8 mouse cellular contexts compared by ENCODE assay signal in genomic region chr11:5862394-5863105, GRCm38 (mm10). TPM values are rescaled to one million over a fixed set of nuclear protein-coding genes. Genes with fewer than 3 reads are reported as not detected.
DNase-seq lines count a peak whose midpoint lies in the region; ATAC-seq and TF ChIP-seq lines count a peak whose summit lies in the region.
"Had no signal": no experiment of that assay in that cellular context is flagged by ENCODE, and none has a peak within 500 bp of the region (broad histone marks: within the 10 kb centered on the region; RNA-seq: fewer than 3 reads in every experiment).

No protein-coding gene starts in this region.

- peak overlapping the region; percentile 97 for H3K4me2 ChIP-seq in myocyte (ENCODE audit: low read depth)

- H3K4me3 ChIP-seq in ES-E14 (ENCODE audit: insufficient read depth in 1 of 2, low read depth in 1 of 2, low read length in 2 of 2, poor library complexity in 1 of 2, severe bottlenecking in 1 of 2) (peak overlapping the region; percentile 63 to 67; a peak in 3 of 4 replicates), myocyte (peak overlapping the region; percentile 52)

- TF ChIP-seq POLR2A in myocyte (IDR thresholded peaks at IDR 0.05; ENCODE audit: insufficient read length, low read depth): no peak

- H3K9ac ChIP-seq in ES-E14 (ENCODE audit: insufficient read depth, low read depth, low read length, poor library complexity, severe bottlenecking): 0 out of 2 replicates have a peak overlapping the region, but pooled peaks have one; percentile 3

- H3K36me3 ChIP-seq in ES-E14 (ENCODE audit: control insufficient read depth, insufficient read depth, low read length, poor library complexity, severe bottlenecking) (no peaks in the 10 kb centered on the region; the same call in 1 of the 2 replicates), myocyte (ENCODE audit: control insufficient read depth, insufficient read depth) (peaks cover 6% of the 10 kb centered on the region)

- intact Hi-C loops in left cerebral cortex, postnatal 4 days (cut with DNase I): no loop called here

- H3K4me1 ChIP-seq in ES-E14 (ENCODE audit: control insufficient read depth in 2 of 2, insufficient read depth in 2 of 2, low read length in 2 of 2, poor library complexity in 1 of 2): no peaks in the 10 kb centered on the region

- H3ac ChIP-seq in myocyte (ENCODE audit: control insufficient read depth, insufficient read length): peak overlapping the region; percentile 16

- no peaks in the 10 kb centered on the region; the same call in 1 of the 2 replicates for H3K9me3 ChIP-seq in ES-E14 (ENCODE audit: control insufficient read depth, insufficient read depth, low read depth, low read length)

- H3K79me2 ChIP-seq in myocyte (ENCODE audit: control insufficient read depth, insufficient read depth): peaks cover 10% of the 10 kb centered on the region

- no peak for DNase-seq in ES-E14 (ENCODE audit: low read depth, low spot score)
- peak; percentile 91 to 96 for DNase-seq in adrenal gland, adult (ENCODE audit: inconsistent age in 2 of 2, low spot score in 1 of 2)
- DNase-seq in gastrocnemius, postnatal 25 days: peak; percentile 51
- peak; percentile 68 to 87 for DNase-seq in kidney, postnatal 36 days
- DNase-seq in left cerebral cortex, postnatal 4 days: no peak

- ATAC-seq in activated CD4-positive, CD25-positive, alpha-beta regulatory T cell, adult 4 months: no peak

- in situ Hi-C loops in ES-E14 (cut with MboI; ENCODE audit: low sequenced_read_pairs in 2 of 2, unreplicated experiment in 2 of 2): no loop called here

- H3K27ac ChIP-seq in ES-E14 (ENCODE audit: insufficient read depth, low read depth, low read length, poor library complexity, severe bottlenecking): no peak overlapping the region

- no peaks in the 10 kb centered on the region for H3K27me3 ChIP-seq in myocyte (ENCODE audit: control insufficient read depth, insufficient read depth, insufficient read length)

TF ChIP-seq in ES-E14, 5 proteins besides CTCF, POLR2A, EP300 and RAD21:
- TF ChIP-seq CHD2 (IDR thresholded peaks at IDR 0.05; ENCODE audit: low read depth, low read length) (no peak), ZC3H11A (IDR thresholded peaks at IDR 0.05; ENCODE audit: borderline replicate concordance, low read depth, low read length) (no peak), HCFC1 (IDR thresholded peaks at IDR 0.05; ENCODE audit: borderline replicate concordance, insufficient read depth, low read length) (no peak), MAFK (IDR thresholded peaks at IDR 0.05; ENCODE audit: insufficient read depth, low read depth, low read length) (no peak), ZNF384 (IDR thresholded peaks at IDR 0.05; ENCODE audit: low read depth, low read length) (no peak)

TF ChIP-seq in myocyte, 11 proteins besides CTCF, POLR2A, EP300 and RAD21:
- TF ChIP-seq CEBPB (IDR thresholded peaks at IDR 0.05; ENCODE audit: insufficient read depth, poor library complexity, severe bottlenecking): peak; percentile 95
- TF ChIP-seq MYOD1 (IDR thresholded peaks at IDR 0.05; ENCODE audit: control insufficient read depth in 1 of 3, insufficient read length in 2 of 3, low read depth in 2 of 3): no peak

RNA-seq across cellular contexts. Expression of gene Aebp1, which starts 0.8 kb away (rescaled TPM):
- 8.5 and 14.5 TPM in 2 replicates for total RNA-seq in ES-E14 (2012; rRNA removed)
- total RNA-seq in gastrocnemius, postnatal 25 days (2021): 10 to 100 TPM; 23.9 to 31.3 TPM
- polyA plus RNA-seq in myocyte (2012; fragmentation: generic; extraction: Trizol): 103 TPM
- 10 to 100 TPM; 20.4 to 24.8 TPM for total RNA-seq in left cerebral cortex, postnatal 4 days (2021)
- under 1 TPM in 1 of 2 experiments, not detected in 1; 0.56 TPM for polyA plus RNA-seq in activated CD4-positive, CD25-positive, alpha-beta regulatory T cell, adult 4 months (2017; shearing (Covaris generic))

RNA-seq across cellular contexts. Expression of gene Pold2, which starts 15.5 kb away (rescaled TPM):
- total RNA-seq in ES-E14 (2012; rRNA removed): 103 and 126 TPM in 2 replicates
- 10 to 100 TPM; 34.8 to 37.6 TPM for total RNA-seq in gastrocnemius, postnatal 25 days (2021)
- 101 TPM for polyA plus RNA-seq in myocyte (2012; fragmentation: generic; extraction: Trizol)
- total RNA-seq in left cerebral cortex, postnatal 4 days (2021): 10 to 100 TPM; 26.6 to 37.5 TPM
- polyA plus RNA-seq in activated CD4-positive, CD25-positive, alpha-beta regulatory T cell, adult 4 months (2017; shearing (Covaris generic)): 10 to 100 TPM; 20.6 to 26.9 TPM

RNA-seq across cellular contexts. Expression of gene Polm, which starts 24.7 kb away (rescaled TPM):
- total RNA-seq in ES-E14 (2012; rRNA removed): 6.7 and 12.2 TPM in 2 replicates
- 1 to 10 TPM; 1.8 to 2.8 TPM for total RNA-seq in gastrocnemius, postnatal 25 days (2021)
- polyA plus RNA-seq in myocyte (2012; fragmentation: generic; extraction: Trizol): 4.3 TPM
- total RNA-seq in left cerebral cortex, postnatal 4 days (2021): 10 to 100 TPM; 16.1 to 16.5 TPM
- 10 to 100 TPM; 20.6 to 22.5 TPM for polyA plus RNA-seq in activated CD4-positive, CD25-positive, alpha-beta regulatory T cell, adult 4 months (2017; shearing (Covaris generic))

RNA-seq across cellular contexts. Expression of gene Myl7, which starts 36.0 kb away (rescaled TPM):
- 10.4 and 11.3 TPM in 2 replicates for total RNA-seq in ES-E14 (2012; rRNA removed)
- total RNA-seq in gastrocnemius, postnatal 25 days (2021): not detected
- polyA plus RNA-seq in myocyte (2012; fragmentation: generic; extraction: Trizol): not detected
- total RNA-seq in left cerebral cortex, postnatal 4 days (2021): not detected
- polyA plus RNA-seq in activated CD4-positive, CD25-positive, alpha-beta regulatory T cell, adult 4 months (2017; shearing (Covaris generic)): not detected
- polyA plus RNA-seq: cortical plate, adult 2 months had no signal

RNA-seq across cellular contexts. Expression of gene Pgam2, which starts 59.0 kb away (rescaled TPM):
- total RNA-seq in ES-E14 (2012; rRNA removed): 4.1 and 4.2 TPM in 2 replicates
- total RNA-seq in gastrocnemius, postnatal 25 days (2021): 1,000 to 10,000 TPM; 3,395 to 3,606 TPM
- 349 TPM for polyA plus RNA-seq in myocyte (2012; fragmentation: generic; extraction: Trizol)
- 1 to 10 TPM; 1.6 TPM for total RNA-seq in left cerebral cortex, postnatal 4 days (2021)
- 1 to 10 TPM; 1.3 to 1.5 TPM for polyA plus RNA-seq in activated CD4-positive, CD25-positive, alpha-beta regulatory T cell, adult 4 months (2017; shearing (Covaris generic))

Comparison
In these comparisons a context has a peak if more than half of its experiments do, and no peak if none do; other contexts are left out.
1. DNase-seq: peak in adrenal gland, adult (2 of 2), gastrocnemius, postnatal 25 days (single experiment) and kidney, postnatal 36 days (2 of 2); none in ES-E14 (single experiment) and left cerebral cortex, postnatal 4 days (single experiment).